Comparison of ENCODE assay signal across 8 mouse cellular contexts in genomic region chr10:78462945-78463768, GRCm38 (mm10). TPM values are rescaled to one million over a fixed set of nuclear protein-coding genes. Genes with fewer than 3 reads are reported as not detected.
DNase-seq lines count a peak whose midpoint lies in the region; ATAC-seq lines count a peak whose summit lies in the region.
"Had no signal": no experiment of that assay in that cellular context is flagged by ENCODE, and none has a peak within 500 bp of the region (broad histone marks: within the 10 kb centered on the region; RNA-seq: fewer than 3 reads in every experiment).

No protein-coding gene starts in this region.

- peaks cover 20% of the 10 kb centered on the region for H3K4me1 ChIP-seq in neural tube, embryonic 12.5 days
- peaks cover 31% of the 10 kb centered on the region for H3K4me1 ChIP-seq in hindbrain, embryonic 15.5 days (replicated peaks)
- peaks cover 15% of the 10 kb centered on the region; the same call in 1 of the 2 replicates for H3K4me1 ChIP-seq in liver, embryonic 11.5 days (replicated peaks; ENCODE audit: control insufficient read depth, insufficient read depth, low read length)

- H3K4me3 ChIP-seq in neural tube, embryonic 12.5 days: no peak overlapping the region
- H3K4me3 ChIP-seq in hindbrain, embryonic 15.5 days: peak overlapping the region; percentile 69
- H3K4me3 ChIP-seq in liver, embryonic 11.5 days (ENCODE audit: low read depth, low read length): peak overlapping the region; percentile 64; the same call in 1 of the 2 replicates

- no peaks in the 10 kb centered on the region for H3K36me3 ChIP-seq in neural tube, embryonic 12.5 days
- H3K36me3 ChIP-seq in hindbrain, embryonic 15.5 days: no peaks in the 10 kb centered on the region
- no peaks in the 10 kb centered on the region for H3K36me3 ChIP-seq in liver, embryonic 11.5 days (ENCODE audit: control insufficient read depth, insufficient read depth, low read length)

- intact Hi-C loops in left cerebral cortex, postnatal 4 days (cut with DNase I): no loop called here

- H3K27ac ChIP-seq in neural tube, embryonic 12.5 days: no peak overlapping the region
- H3K27ac ChIP-seq in hindbrain, embryonic 15.5 days (replicated peaks): no peak overlapping the region
- H3K27ac ChIP-seq in liver, embryonic 11.5 days (ENCODE audit: low read depth, low read length): no peak overlapping the region

- H3K27me3 ChIP-seq in neural tube, embryonic 12.5 days (replicated peaks): peaks cover 3% of the 10 kb centered on the region; the same call in 1 of the 2 replicates
- H3K27me3 ChIP-seq in hindbrain, embryonic 15.5 days: no peaks in the 10 kb centered on the region
- no peaks in the 10 kb centered on the region for H3K27me3 ChIP-seq in liver, embryonic 11.5 days (replicated peaks; ENCODE audit: control insufficient read depth, insufficient read depth, low read length)

- no peak for ATAC-seq in neural tube, embryonic 12.5 days (ENCODE audit: low FRiP score, low read depth)
- ATAC-seq in hindbrain, embryonic 15.5 days (ENCODE audit: low FRiP score, low read depth): no peak
- ATAC-seq in liver, embryonic 11.5 days (replicated peaks; ENCODE audit: low FRiP score): no peak

- no peak overlapping the region for H3K9ac ChIP-seq in neural tube, embryonic 12.5 days
- no peak overlapping the region for H3K9ac ChIP-seq in hindbrain, embryonic 15.5 days
- H3K9ac ChIP-seq in liver, embryonic 11.5 days (ENCODE audit: low read depth, low read length): no peak overlapping the region

- 85% methylated on average over 8 of the region's 8 CpGs for WGBS in neural tube, embryonic 12.5 days
- 83% methylated on average over 8 of the region's 8 CpGs for WGBS in hindbrain, embryonic 15.5 days
- WGBS in liver, embryonic 11.5 days: 74% methylated on average over 8 of the region's 8 CpGs

- no peaks in the 10 kb centered on the region for H3K9me3 ChIP-seq in neural tube, embryonic 12.5 days
- no peaks in the 10 kb centered on the region for H3K9me3 ChIP-seq in hindbrain, embryonic 15.5 days
- no peaks in the 10 kb centered on the region for H3K9me3 ChIP-seq in liver, embryonic 11.5 days (ENCODE audit: control insufficient read depth, low read length)

- DNase-seq in neural tube, embryonic 10.5 days (ENCODE audit: extremely low spot score, low spot score): no peak
- DNase-seq in liver, embryonic 11.5 days (ENCODE audit: low spot score): no peak
- DNase-seq in testis, postnatal 10 days (ENCODE audit: low spot score): no peak
- no peak for DNase-seq in left cerebral cortex, postnatal 4 days
- no peak for DNase-seq in right cerebral cortex, adult 2 months (ENCODE audit: low spot score in 2 of 2)
- DNase-seq: adrenal gland, adult 2 months had no signal

- peak overlapping the region; percentile 99 for H3K4me2 ChIP-seq in neural tube, embryonic 12.5 days (replicated peaks)
- H3K4me2 ChIP-seq in hindbrain, embryonic 15.5 days: peak overlapping the region; percentile 94
- peak overlapping the region; percentile 87 for H3K4me2 ChIP-seq in liver, embryonic 11.5 days

RNA-seq across cellular contexts. Expression of gene Pdxk, which starts 1.6 kb away (rescaled TPM):
- 9.0 and 9.4 TPM in 2 replicates for polyA plus RNA-seq in neural tube, embryonic 12.5 days (2016; fragmentation: Nextera tagmentation; extraction: Ambion mirVana)
- polyA plus RNA-seq in hindbrain, embryonic 15.5 days (2015; fragmentation: Nextera tagmentation; extraction: Ambion mirVana): 46.5 and 49.8 TPM in 2 replicates
- polyA plus RNA-seq in liver, embryonic 11.5 days (2014; fragmentation: Nextera tagmentation; extraction: Ambion mirVana): 10.6 and 11.3 TPM in 2 replicates
- 10 to 100 TPM; 41.1 to 45.1 TPM for total RNA-seq in left cerebral cortex, postnatal 4 days (2021)

RNA-seq across cellular contexts. Expression of gene Cstb, which starts 37.7 kb away (rescaled TPM):
- polyA plus RNA-seq in neural tube, embryonic 12.5 days (2016; fragmentation: Nextera tagmentation; extraction: Ambion mirVana): 105 and 110 TPM in 2 replicates
- polyA plus RNA-seq in hindbrain, embryonic 15.5 days (2015; fragmentation: Nextera tagmentation; extraction: Ambion mirVana): 90.9 and 95.0 TPM in 2 replicates
- polyA plus RNA-seq in liver, embryonic 11.5 days (2014; fragmentation: Nextera tagmentation; extraction: Ambion mirVana): 134 and 148 TPM in 2 replicates
- total RNA-seq in left cerebral cortex, postnatal 4 days (2021): 10 to 100 TPM; 40.0 to 40.8 TPM

RNA-seq across cellular contexts. Expression of gene Rrp1, which starts 50.3 kb away (rescaled TPM):
- polyA plus RNA-seq in neural tube, embryonic 12.5 days (2016; fragmentation: Nextera tagmentation; extraction: Ambion mirVana): 333 and 347 TPM in 2 replicates
- polyA plus RNA-seq in hindbrain, embryonic 15.5 days (2015; fragmentation: Nextera tagmentation; extraction: Ambion mirVana): 402 and 403 TPM in 2 replicates
- 277 and 293 TPM in 2 replicates for polyA plus RNA-seq in liver, embryonic 11.5 days (2014; fragmentation: Nextera tagmentation; extraction: Ambion mirVana)
- 100 to 1,000 TPM; 295 to 298 TPM for total RNA-seq in left cerebral cortex, postnatal 4 days (2021)

RNA-seq across cellular contexts. Expression of gene Olfr1358, which starts 54.1 kb away (rescaled TPM):
- polyA plus RNA-seq in neural tube, embryonic 12.5 days (2016; fragmentation: Nextera tagmentation; extraction: Ambion mirVana): not detected in 2 replicates
- not detected in 2 replicates for polyA plus RNA-seq in hindbrain, embryonic 15.5 days (2015; fragmentation: Nextera tagmentation; extraction: Ambion mirVana)
- not detected in 2 replicates for polyA plus RNA-seq in liver, embryonic 11.5 days (2014; fragmentation: Nextera tagmentation; extraction: Ambion mirVana)
- total RNA-seq in left cerebral cortex, postnatal 4 days (2021): not detected
- total RNA-seq: adrenal gland, adult 2 months had no signal
- polyA plus RNA-seq: adrenal gland, adult 2 months had no signal
